Mouse (Mus musculus) liver, postnatal 0 days (tissue): Measurements from ENCODE around the gene 4430402I18Rik.

ENCODE experiments used
- CTCF ChIP-seq: sonication (generic); IDR thresholded peaks from 2 replicates; pipeline ENCODE4 v1.5.1; 2016; ENCODE audit warnings: antibody characterized with exemption, low read depth
- EP300 ChIP-seq: IDR thresholded peaks from 2 replicates; pipeline ENCODE4 v1.6.1; 2016; ENCODE audit warnings: antibody characterized with exemption, low read depth, mild to moderate bottlenecking

DNA sequence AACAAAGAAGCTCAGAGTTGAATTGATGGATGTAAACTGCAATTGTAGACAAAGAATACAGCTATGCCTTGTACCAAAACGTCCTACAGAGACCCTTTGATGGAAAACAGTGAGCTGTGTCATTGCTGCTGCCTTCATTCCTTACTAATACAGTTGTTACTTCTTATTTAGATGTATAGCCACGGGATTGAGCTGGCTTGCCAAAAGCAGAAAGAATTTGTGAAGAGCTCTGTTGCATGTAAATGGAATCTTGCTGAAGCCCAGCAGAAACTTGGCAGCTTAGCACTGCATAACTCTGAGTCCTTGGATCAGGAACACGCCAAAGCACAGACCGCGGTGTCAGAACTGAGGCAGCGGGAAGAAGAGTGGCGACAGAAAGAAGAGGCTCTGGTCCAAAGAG, 27.3 kb upstream of the 4430402I18Rik start:
- TF ChIP-seq CTCF (no peak), EP300 (no peak)
